Mouse (Mus musculus) retina, embryonic 14.5 days (tissue): ENCODE results near the gene Dctn2.
"Not testable (repeated sequence)": the region's sequence is repeated elsewhere in the genome, so short reads cannot be mapped to it uniquely, and the experiment has no call there.

ENCODE experiments used
- DNase-seq: peaks from one replicate; pipeline ENCODE4 v3.0.0-alpha.2; 2015; ENCODE audit warnings: low spot score

Gene Dctn2

DNA sequence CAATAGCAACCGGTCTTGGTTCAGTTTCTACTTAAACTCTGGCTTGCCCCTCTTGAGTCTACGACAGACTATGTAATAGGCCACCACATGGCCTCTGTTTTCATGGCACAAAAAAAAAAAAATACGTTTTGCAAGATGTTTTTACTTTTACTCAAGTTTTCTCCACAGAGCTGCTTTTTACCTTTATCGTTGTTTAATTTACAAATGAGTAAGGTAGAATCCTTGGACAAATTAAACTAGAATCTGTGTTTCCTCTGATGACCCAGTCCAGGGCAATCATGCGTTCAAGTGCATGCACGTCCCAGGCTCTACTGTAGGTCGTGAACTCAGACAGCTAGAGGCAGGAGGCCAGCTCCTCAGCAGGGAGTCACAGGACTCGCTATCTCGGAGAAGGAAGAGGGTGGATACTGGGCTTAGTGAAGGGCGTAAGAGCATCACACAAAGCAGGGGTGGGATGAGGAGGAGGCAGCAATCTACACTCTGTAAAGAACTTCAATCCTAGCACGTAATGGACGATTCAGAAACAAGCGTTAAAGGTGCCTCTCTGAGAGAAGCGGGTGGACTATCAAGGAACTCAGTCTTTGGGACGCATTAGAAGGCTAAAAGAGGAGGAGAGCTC lies 23.5 kb downstream of the Dctn2 start:
- DNase-seq, result peak; percentile 70

DNA sequence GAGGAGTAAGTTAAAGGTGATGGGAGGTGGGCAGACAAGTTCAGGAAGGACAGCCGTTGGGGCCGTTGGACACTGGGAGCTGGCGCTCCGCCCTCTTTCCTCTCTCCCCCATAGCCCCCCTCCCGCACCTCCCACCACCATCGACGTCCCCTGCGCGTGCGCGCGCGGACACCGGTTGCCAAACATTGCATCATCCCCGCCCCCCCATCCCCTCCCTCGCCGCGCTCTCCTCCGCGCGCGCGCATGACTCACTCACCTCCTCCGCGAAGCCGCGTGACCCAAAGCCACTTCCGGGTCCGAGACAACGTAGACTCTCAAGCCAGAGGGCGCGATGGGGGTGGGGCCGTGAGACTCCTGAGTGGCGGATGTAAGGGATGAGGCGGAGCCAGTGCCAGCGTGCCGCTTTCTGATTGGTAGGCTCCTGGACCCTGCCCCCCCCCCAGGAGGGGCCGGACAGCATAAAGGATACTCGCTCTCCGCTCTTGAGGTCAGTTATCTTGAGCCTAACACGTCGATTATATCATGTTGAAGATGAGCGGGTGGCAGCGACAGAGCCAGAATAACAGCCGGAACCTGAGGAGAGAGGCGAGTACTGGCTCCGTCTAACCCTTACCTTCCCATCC lies 24.2 kb downstream of the Dctn2 start:
- DNase-seq, result peak; percentile 100

DNA sequence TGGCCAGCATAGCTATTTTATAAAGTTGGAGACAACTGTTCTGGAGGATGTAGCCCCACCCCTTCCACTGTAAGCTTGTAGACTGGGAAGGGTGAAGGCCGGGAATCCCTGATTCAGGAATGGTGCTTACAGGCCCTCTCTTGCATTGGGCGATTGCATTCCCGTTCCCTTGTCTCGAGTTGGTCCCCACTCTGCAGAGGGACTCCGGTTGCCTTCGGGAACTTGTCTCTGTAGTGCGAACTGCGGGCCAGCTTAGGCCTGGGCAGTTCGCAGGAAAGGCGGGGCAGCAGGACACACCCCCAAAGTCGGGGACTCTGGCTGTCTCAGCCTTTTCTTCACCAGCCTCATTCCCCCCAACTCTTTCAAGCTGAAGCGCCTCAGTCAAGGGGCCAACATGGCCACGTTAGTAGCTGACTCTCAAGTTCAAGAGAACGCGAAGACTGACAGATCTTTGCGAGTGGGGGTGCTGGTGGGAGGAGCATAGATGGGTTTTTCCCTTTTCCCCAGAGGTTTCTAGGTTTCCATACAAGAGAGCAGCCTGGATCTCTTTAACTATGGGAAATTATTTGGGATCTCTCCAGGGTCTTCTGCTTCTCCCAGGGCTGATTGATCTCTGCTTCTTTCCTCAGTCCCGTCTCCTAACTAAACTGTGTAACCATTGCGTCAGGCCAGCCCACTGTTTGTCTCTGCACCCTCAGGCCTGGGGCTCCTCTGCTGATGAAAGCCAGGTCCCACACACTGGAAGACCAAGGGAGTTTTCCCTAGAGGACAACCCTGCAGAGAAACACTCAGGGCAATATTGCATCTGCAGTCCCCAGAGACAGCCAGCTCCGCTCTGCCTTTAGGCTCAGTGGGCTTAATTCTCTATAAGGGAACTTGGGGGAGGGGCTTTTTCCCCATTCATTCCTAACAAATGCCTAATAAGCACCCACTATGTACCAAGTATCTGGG lies 25.0 kb downstream of the Dctn2 start:
- DNase-seq, result peak; percentile 30

DNA sequence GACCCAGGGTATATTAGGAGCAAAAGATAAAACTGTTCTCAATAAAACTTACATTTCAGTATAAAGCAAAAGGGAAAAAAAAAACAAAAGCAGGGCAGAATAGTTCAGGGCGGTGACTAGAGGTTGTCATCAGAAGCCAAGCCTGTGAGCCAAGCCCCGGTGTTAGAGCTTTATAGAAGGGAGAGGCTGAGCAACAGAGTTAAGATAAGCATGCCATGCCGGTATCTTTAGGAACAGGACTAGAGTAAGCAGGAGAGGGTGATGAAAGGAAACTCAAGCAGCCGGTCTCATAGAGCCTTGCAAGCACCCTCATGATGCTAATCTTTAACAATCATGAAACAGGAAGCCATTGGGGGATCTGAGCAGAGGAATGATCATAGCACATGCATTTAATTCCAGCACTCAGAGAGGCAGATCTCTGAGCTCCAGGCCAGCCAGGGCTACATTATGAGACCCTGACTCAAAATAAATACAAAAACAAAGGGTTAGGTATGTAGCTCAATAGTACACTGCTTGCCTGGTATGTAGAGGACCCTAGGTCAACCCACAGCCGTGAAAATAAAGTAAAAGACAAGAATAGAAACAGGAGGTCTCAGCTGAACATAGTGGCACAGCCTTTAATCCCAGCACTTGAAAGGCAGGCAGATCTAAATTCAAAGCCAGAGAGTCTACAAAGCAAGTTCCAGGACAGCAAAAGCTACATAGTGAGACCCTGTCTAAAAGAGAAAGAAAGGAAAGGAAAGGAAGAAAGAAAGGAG lies 25.9 kb downstream of the Dctn2 start:
- DNase-seq, result no peak

DNA sequence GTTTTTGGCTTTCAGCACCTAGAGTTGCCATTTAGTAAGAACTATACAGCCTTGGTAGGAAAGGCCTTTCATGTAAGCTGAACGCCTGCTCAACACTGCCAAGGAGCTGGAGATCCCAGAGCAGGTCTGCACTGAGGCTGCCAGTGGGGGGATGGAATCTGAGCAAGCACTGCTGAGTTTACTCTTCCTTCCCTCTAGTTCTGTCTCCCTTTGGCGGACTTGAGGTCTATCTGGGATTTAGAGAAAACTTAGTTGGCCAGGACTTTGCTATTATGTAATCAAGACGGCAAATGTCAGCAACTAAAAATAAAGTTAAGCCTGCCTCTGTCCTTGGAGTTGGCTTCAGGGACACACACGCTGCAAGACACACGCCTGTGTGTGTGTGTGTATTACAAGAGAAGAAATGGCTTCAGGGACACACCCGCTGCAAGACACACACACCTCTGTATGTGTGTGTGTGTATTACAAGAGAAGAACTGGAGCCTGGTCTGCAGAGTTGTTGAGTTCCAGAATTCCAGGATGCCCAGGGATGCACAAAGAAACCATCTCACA lies 26.9 kb downstream of the Dctn2 start:
- DNase-seq, result no peak

DNA sequence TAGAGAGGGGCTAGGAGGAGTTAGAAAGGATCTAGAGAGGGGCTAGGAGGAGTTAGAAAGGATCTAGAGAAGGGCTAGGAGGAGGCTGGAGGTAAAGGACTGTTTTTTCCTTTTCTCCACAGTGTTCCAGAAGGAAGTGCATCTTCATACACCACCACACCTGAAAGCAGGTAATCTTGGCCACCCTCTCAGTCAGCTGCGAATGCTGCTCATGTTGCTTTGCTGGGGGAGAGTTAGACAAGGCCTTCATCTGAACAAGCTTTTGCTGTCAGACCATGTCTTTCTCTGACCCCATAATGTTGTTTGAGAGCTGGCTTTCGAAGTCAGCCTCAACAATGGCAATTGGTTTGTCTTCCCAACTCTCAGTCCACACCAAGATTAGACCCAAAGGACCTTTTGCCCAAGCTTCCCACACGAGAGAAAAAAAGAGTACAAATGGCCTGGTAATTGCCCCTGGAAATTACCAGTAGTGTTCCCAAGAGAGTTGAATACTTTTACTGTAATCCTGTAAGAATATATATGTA lies 27.5 kb downstream of the Dctn2 start:
- DNase-seq, result no peak

DNA sequence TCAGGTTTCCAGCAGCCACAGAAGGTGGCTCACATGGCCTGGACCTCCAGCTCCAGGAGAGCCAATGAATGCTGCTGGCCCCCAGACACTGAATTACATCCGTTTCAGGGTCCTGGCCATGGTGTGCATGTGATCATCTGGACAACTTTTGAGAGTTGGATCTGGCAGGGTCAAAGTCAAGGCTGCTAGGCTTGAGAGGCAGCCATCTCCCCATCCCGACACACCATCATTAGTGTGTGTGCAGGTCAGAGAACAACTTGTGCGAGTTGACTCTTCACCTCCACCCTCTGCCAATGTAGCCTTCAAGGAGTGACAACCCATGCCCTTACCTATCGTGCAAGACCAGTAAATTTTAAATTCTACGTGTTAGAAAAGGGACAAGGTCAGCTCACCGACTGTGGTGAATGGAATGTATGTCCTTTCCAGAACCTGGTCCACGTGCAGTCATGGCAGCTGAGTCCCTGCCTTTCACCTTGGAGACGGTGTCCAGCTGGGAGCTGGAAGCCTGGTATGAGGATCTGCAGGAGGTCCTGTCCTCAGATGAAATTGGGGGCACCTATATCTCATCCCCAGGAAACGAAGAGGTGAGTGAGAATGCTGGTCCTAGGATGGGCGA lies 28.8 kb downstream of the Dctn2 start:
- DNase-seq, result no peak

DNA sequence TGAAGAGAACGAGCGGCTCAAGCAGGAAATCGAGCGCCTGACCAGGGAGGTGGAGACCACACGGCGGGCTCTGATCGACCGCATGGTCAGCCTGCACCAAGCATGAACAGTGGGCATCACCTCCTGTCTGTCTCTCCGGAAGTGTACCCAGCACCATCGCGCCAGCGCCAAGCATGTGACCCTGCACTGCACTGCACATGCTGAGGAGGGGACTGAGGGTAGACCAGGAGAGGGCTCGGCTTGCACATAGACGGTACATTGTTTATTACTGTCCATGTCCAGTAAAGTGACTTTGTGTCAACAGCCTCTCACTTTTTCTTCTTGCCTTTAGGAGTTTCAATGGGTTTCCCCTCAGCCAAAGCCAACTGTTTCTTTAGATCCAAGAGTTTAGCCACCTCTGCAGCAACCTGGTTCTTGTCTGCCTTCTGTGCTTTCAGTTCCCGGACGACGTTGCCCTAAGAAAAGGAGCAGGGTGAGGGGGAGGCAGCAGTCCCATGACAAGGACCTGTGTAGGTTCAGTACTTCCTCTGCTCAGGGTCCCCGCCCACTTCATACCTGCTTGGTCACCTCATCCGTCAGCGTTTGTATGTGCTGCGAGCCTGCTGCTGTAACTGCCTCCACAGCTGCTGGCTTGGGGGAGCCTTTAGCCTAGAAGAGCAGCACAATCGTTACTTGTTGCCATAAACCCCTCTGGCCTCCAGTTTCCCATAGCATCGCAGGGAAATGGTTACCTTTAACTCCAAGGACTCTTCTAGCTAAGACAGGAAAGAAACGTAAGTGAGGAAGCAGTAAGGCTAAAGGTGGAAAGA lies 30.0 kb downstream of the Dctn2 start:
- DNase-seq, result no peak

DNA sequence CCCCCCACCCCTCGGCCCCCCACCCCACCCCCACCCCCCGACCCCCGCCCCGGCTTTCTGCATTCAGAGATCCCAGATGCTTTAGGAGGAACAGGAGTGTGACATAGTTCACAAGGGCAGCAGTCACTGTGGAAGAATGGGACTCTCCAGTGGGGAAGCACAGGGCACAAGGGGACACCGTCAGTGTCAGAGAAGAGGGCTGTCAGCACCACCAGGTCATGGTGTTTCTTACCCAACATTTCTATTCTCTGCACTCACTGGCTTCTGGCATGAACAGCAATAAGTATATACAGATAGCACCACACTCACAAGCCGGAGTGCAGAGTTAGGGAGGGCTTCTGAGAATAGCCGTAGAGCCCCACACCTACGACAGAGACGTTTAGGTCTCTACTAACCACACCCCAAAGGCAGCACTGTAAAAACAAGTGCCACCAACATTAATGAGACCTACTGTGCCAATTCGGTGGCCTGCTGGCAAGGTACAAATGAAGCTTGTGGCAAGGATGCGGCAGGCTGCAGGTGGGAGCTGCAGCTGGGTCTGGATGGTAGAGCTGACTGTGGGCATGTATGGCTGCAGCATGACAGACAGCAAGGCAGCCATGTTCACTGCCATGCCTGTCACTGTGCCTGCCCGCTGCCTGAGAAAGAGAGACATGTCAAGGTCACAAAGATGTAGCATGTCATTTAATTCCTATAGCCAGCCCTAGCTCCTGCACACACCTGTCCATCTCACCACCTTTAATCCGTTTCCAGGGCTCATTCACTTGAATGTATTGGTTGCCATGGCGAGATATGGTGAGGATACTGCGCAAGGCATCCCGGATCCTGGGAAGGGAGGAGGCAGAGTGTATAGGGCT lies 31.1 kb downstream of the Dctn2 start:
- DNase-seq, result no peak

DNA sequence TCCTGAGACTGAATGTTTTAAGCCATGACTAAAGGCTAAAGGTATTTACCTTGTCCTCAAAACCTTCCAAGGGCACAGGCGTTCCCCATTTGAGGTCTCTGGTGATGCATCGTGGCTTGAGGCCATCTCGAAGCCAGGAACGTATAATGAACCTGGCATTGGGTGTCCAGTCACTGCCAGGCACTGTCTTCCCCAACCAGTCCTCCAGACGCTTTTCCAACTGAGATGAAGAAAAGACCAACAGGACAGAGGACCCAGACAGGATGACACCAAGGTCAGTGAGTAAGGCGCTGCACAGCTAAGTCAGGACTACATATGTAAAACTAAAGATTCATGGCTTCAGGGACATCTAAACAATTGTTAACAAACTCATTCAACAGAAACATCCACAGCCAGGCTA lies 34.2 kb downstream of the Dctn2 start:
- DNase-seq, result no peak

DNA sequence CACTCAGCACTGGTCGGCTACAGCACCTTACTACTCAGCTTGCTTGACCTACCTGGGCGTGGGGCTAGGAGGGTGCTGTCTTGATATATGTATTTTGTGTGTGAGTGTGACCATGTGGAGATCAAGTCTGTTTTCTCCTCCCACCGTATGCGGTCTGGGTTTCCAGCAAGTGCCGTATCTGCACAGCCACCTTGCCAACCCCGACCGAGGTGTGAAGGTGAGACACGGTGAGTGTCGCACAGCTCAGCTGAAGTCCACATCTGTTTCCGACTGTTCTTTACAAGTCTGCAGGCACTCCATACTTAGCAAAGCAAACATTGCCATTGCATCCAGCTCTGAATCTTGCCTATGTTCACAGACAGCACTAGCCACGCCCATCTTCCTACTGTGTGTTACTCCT lies 37.0 kb downstream of the Dctn2 start:
- DNase-seq, result no peak

DNA sequence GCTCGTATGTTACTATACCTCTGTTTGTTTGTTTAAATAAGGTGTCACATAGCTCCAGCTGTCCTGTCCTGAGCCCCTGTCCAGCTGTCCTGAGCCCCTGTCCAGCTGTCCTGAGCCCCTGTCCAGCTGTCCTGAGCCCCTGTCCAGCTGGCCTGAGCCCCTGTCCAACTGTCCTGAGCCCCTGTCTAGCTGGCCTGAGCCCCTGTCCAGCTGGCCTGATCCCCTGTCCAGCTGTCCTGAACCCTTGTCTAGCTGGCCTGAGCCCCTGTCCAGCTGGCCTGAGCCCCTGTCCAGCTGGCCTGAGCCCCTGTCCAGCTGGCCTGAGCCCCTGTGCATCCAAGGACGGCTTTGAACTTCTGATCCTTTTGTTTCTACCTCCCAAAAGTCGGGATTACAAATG lies 43.0 kb downstream of the Dctn2 start:
- DNase-seq, result not testable (repeated sequence)

DNA sequence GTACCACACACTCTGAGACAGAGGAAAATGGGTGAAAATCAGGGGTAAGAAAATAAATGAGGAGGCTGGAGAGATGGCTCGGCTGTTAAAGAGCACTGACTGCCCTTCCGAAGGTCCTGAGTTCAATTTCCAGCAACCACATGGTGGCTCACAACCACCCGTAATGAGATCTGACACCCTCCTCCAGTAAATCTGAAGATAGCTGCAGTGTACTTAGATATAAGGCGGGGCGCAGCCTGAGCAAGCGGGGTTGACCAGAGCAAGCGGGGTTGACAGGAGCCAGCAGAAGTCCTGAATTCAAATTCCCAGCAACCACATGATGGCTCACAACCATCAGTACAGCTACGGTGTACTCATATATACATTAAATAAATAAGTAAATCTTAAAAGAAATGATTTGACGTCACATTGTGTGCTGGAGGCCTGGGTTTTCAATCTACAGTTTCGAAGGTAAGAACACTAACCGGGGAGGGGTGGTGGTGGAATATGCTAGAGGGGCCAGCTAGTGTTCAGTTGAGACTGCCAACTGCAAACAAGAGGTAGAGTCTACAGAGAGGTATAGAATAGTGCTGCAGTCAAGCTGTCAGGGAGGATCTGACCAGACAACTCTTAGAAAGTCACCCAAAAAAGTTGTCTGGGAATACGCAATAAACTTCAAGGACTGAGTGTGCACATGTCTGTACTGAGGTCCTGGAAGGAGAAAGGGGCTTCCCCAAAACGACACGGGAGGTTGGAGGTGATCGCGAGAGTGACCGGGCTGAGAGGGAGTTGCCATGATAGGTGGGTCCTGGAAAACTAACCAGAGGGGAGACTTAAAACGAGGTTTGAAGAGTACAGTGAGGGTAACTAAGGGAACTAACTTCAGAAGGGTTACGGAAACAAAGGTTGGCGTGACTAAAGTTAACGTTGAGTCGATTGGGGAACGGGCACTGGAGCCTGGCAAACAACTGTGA lies 44.6 kb downstream of the Dctn2 start:
- peak; percentile 66 for DNase-seq

DNA sequence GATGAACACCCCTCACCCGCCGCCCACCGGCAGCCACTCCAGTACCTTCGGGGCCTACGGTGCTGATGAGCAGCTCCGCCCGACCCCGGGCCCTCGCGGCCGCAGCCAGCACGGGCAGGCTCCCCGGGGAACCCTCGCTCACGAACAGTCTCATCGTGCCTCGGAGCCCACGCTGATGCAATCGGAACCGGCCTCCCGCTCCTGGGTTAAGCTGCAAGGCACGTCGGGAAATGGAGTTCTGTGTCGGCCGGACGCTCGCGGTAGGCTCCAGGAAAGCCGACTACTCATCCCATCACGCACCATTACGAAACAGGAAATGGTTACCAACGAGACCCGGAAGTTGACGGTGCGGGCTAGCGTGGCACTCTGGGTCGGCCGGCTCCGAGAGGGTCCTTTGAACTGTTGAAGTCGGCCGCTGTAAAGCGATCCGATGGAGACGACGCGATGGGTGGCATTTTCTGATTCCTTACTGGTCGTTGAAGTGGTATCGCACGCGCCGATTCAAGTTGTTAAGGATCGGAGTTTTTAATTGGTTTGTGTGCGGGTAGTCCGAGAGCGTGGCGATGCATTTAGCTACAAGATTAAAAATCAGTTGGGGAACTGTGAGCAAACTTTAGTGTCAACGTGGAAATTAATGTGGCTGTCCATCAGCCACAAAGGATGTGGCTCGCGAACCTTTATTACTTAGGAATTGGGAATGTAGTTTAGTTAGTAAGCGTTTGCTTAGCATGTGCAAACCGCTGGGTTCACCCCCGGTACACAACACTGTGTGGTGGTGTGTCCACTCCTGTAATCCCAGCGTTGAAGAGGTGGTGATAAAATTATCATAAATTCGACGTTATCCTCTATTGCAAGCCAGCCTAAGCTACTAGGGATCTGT lies 45.5 kb downstream of the Dctn2 start, which contains the start of gene Mars:
Gene Mars (minus strand): TSS at position 311 of the 880 bp plus-strand sequence.
- DNase-seq, result peak; percentile 97

DNA sequence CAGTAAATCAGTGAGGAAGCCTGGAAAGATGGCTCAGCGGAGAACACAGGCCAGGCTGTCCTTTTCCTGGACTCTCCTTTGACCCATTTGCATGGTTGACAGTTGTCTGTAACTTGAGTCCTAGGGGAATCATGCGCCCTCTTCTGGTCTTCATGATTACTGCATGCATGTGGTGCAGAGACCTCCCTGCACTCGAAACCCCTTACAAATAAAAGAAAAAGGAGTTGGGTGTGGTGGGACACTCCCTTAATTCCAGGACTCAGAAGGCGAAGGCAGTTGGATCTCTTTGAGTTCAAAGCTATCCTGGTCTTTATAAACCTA lies 46.1 kb downstream of the Dctn2 start:
- peak; percentile 96 for DNase-seq

DNA sequence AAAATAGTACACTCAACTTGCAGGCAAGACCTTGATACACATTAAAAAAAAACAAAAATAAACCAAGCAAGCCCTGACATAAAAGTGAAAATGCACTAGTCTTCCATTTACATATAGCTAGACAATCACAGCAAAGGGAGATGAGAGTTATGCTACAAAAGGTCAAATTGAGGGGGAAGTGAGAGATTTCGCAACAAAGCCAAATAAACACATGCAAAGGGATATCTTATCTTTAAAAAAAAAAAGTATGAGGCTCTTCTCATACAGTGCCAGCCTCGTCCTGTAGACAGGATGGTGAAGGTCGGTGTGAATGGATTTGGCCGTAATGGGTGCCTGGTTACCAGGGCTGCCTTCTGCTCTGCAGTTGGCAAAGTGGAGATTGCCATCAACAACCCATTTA lies 46.7 kb downstream of the Dctn2 start:
- DNase-seq, result no peak

DNA sequence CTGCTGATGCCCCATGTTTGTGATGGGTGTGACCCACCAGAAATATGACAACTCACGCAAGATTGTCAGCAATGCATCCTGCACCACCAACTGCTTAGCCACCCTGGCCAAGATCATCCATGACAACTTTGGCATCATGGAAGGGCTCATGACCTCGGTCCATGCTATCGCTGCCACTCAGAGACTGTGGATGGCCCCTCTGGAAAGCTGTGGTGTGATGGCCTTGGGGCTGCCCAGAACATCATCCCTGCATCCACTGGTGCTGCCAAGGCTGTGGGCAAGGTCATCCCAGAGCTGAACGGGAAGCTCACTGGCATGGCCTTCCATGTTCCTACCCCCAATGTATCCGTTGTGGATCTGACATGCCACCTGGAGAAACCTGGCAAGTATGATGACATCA lies 47.3 kb downstream of the Dctn2 start:
- not testable (repeated sequence) for DNase-seq
